Mouse (Mus musculus) intestine, postnatal 0 days (tissue): ENCODE measurements around the gene Atxn2. TPM values are rescaled to one million over a fixed set of nuclear protein-coding genes. Genes with fewer than 3 reads are reported as not detected.
A peak's percentile ranks its signal among the peaks of the same experiment; 100 is the strongest.

Experiments
- ATAC-seq: fragments of 200-750 bp; cut with Nextera tagmentation; 2 replicates; pipeline ENCODE4 v1.8.0; 2017; ENCODE audit warnings: mild to moderate bottlenecking, moderate TSS enrichment, moderate library complexity
- H3K27ac ChIP-seq: fragments of 300-500 bp; sonication (generic); 2 replicates; pipeline ENCODE4 v1.5.1; 2014; ENCODE audit warnings: mild to moderate bottlenecking, low read depth, low read length, moderate library complexity
- H3K27me3 ChIP-seq: fragments of 300-500 bp; sonication (generic); replicated peaks from 2 replicates; pipeline ENCODE4 v1.6.1; 2014; ENCODE audit warnings: low read length, mixed read lengths; ENCODE audit not compliant: control insufficient read depth, insufficient read depth
- H3K36me3 ChIP-seq: fragments of 300-500 bp; sonication (generic); 2 replicates; pipeline ENCODE4 v1.6.1; 2014; ENCODE audit warnings: mild to moderate bottlenecking, moderate library complexity; ENCODE audit not compliant: control insufficient read depth, insufficient read depth
- H3K4me1 ChIP-seq: fragments of 300-500 bp; sonication (generic); replicated peaks from 2 replicates; pipeline ENCODE4 v1.6.1; 2014; ENCODE audit warnings: antibody characterized with exemption, low read length, mixed read lengths; ENCODE audit not compliant: control insufficient read depth, insufficient read depth
- H3K4me2 ChIP-seq: fragments of 300-500 bp; sonication (generic); replicated peaks from 2 replicates; pipeline ENCODE4 v1.6.1; 2014; ENCODE audit warnings: low read depth, mild to moderate bottlenecking, moderate library complexity
- H3K4me3 ChIP-seq: fragments of 300-500 bp; sonication (generic); 2 replicates; pipeline ENCODE4 v1.5.1; 2014; ENCODE audit warnings: low read depth, low read length
- H3K9ac ChIP-seq: fragments of 300-500 bp; sonication (generic); 2 replicates; pipeline ENCODE4 v1.6.1; 2014; ENCODE audit warnings: mild to moderate bottlenecking, low read depth, low read length
- H3K9me3 ChIP-seq: fragments of 300-500 bp; sonication (generic); 2 replicates; pipeline ENCODE4 v1.6.1; 2016; ENCODE audit warnings: mixed run types; ENCODE audit not compliant: control insufficient read depth
- CTCF ChIP-seq: sonication (generic); IDR thresholded peaks from 2 replicates; pipeline ENCODE4 v1.5.1; 2016; ENCODE audit warnings: low read depth, mild to moderate bottlenecking, control low read depth, antibody characterized with exemption, moderate library complexity
- WGBS: fragments of 180-500 bp; shearing (Covaris S2); extraction: QIAGEN DNeasy Blood & Tissue Kit; methylation state at CpG from one replicate; pipeline ENCODE4 v1.1.7; 2014; 5-methylcytosine and 5-hydroxymethylcytosine counted together
- polyA plus RNA-seq: library from polyadenylated mRNA; unstranded; fragments of >200 nt; fragmentation: Nextera tagmentation; extraction: Ambion mirVana; gene quantifications from 2 replicates; pipeline ENCODE4 v1.2.1, GENCODE M21; 2015

Gene Atxn2
- polyA plus RNA-seq, 1 experiment from 2014 or later, result 54.3 TPM

DNA sequence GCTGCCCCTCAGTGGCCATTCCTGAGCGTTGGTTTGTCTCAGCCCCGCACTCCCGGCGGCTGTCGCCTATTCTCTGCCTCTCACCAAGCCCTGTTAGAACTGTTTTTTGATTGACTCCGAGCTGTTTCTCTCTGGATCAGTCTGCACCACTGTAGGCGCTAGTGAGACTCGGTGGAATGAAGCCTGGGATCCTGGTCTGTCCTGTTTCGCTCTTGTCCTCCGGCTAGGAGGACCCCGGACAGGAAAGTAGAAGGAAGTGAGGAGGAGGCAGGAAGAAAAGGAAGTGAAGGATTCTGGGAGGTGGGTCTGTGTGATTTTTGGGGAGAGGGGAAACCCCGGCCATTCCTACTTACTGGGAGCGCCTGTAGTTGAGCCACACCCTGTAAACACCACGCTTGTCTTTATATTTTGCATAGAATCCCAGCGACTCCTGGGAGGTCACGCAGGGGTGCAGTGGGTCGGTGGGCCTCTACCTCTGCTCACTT is 136.9 kb downstream of the Atxn2 start:
- Histone ChIP-seq H3K27ac (peak overlapping the region; percentile 89), H3K4me2 (peak overlapping the region; percentile 78), H3K4me3 (peak overlapping the region; percentile 89), H3K9me3 (no peaks in the 10 kb centered on the region), H3K9ac (peak overlapping the region; percentile 55), H3K4me1 (0 out of 2 replicates have a peak, but pooled peaks cover 5% of the 10 kb centered on the region), H3K36me3 (peaks cover 17% of the 10 kb centered on the region), H3K27me3 (no peaks in the 10 kb centered on the region)
- TF ChIP-seq CTCF, result peak; percentile 64
- under 1% methylated on average over 17 of the region's 17 CpGs for WGBS
- no peak for ATAC-seq

DNA sequence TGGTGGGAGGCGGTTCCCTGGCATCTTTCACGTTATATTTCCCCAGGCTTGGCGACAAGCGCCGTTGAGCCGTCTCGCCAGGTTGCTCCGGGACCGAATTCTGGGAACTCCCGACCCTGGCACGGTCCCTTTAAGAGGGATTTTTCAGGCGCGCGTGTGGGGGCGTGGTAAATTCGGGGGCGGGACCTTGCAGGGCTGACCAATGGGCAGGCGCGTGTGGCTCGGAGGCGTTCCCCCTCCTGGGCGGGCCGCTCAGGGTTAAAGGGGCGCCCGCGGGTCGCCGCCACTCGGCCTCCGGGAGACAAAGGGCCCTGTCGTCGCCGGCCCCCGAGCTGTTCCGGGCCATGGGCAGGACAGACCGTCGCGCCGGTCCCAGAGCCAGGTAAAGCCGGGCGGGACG is 137.6 kb downstream of the Atxn2 start, which contains the start of gene Pheta1:
Gene Pheta1 (plus strand): TSS at position 242 of the 400 bp plus-strand sequence.
- peak within 1 kb of the TSS; percentile 89 for H3K4me3 ChIP-seq
- peak within 1 kb of the TSS; percentile 88 for H3K9ac ChIP-seq
- H3K36me3 ChIP-seq, result peaks cover 24% of the 10 kb centered on the region
- H3K4me1 ChIP-seq, result 0 out of 2 replicates have a peak, but pooled peaks cover 5% of the 10 kb centered on the region
- ATAC-seq, result peak; percentile 76
- peak within 1 kb of the TSS; percentile 89 for H3K27ac ChIP-seq
- no peaks in the 10 kb centered on the region for H3K27me3 ChIP-seq
- no peaks in the 10 kb centered on the region for H3K9me3 ChIP-seq
- WGBS, result under 1% methylated on average over 38 of the region's 42 CpGs
- H3K4me2 ChIP-seq, result peak within 1 kb of the TSS; percentile 78
- TF ChIP-seq CTCF, result peak; percentile 6; the same call in 1 of the 2 replicates

DNA sequence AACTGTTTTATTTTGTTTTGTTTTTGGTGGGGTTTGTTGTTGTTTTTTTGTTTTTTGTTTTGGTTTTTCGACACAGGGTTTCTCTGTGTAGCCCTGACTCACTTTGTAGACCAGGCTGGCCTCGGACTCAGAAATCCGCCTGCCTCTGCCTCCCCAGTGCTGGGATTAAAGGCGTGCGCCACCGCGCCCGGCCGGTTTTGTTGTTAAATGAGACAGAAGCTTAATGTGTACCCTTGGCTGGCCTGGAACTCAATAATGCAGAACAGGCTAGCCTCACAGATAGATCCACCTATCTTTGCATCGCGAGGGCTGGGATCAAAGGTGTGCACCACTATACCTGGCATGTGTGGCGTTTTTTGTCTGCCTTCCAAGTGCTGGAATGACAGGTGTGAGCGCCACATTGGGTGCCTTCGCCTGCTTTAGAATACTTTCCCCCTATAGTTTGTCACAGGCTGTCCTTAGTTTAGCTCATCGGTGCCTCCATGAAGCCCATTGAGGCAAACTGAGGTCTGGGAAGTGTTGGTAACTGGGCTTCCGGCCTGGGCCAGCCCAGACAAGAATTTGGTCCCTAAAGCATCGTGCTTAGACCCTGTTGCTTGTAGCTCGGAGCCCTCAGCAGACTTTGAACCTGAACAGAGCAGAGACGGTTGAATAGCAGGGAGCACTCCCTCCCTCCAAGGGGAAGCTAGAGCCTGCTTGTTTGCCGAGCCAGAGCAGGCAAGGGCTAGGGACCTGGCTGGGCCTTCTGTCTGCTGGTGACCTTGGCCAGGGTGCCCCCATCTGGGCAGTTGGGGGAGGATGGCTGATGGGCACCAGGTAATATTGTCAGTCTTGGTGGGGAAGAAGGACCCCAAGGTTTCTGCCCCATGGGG is 138.6 kb downstream of the Atxn2 start:
- H3K4me2 ChIP-seq, result peak overlapping the region; percentile 78
- H3K9ac ChIP-seq, result peak overlapping the region; percentile 88
- H3K4me1 ChIP-seq, result 0 out of 2 replicates have a peak, but pooled peaks cover 5% of the 10 kb centered on the region
- no peak for TF ChIP-seq CTCF
- peak overlapping the region; percentile 89 for H3K4me3 ChIP-seq
- H3K27ac ChIP-seq, result peak overlapping the region; percentile 89
- H3K9me3 ChIP-seq, result no peaks in the 10 kb centered on the region
- WGBS, result 23% methylated on average over 20 of the region's 20 CpGs
- peak; percentile 25 for ATAC-seq
- H3K36me3 ChIP-seq, result peaks cover 29% of the 10 kb centered on the region
- H3K27me3 ChIP-seq, result no peaks in the 10 kb centered on the region

DNA sequence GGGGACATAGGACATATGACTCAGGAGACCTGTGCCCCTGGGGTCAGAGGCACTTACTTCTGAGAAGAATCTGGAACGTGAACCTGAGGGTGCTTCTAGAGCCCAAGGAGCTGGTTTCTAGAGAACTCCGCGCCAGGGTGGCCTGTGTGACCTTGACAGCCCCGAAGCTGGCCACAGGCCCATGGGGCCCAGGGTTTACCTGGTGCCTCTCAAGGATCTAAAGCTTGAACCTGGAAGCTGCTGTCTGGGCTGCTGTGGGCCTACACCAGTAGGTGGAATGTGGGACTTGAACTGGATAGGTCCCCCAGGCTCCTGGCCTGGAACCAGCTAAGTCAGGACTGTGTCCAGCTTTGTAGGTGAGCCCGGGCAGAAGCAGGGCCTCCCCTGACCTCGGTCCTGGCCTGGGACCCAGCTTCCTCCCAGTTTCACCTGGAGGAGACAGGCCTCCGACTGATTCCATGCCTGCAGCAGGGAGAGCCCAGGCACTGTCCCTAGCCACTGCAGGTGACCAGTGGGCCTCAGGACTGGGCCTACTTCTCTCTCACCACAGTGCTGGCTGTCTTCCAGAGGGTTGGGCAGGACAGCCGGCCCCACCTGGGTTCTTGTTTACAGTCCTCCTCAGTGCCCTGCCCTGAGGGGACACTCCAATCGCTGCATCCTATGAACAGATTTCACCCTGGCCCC is 142.4 kb downstream of the Atxn2 start:
- peak overlapping the region; percentile 88 for H3K27ac ChIP-seq
- no peaks in the 10 kb centered on the region for H3K27me3 ChIP-seq
- ATAC-seq, result peak; percentile 53
- H3K4me3 ChIP-seq, result no peak overlapping the region
- TF ChIP-seq CTCF, result no peak
- WGBS, result 39% methylated on average over 9 of the region's 9 CpGs
- peaks cover 33% of the 10 kb centered on the region for H3K36me3 ChIP-seq
- H3K9ac ChIP-seq, result peak overlapping the region; percentile 22
- H3K4me1 ChIP-seq, result 0 out of 2 replicates have a peak, but pooled peaks cover 7% of the 10 kb centered on the region
- H3K9me3 ChIP-seq, result no peaks in the 10 kb centered on the region
- H3K4me2 ChIP-seq, result peak overlapping the region; percentile 32

DNA sequence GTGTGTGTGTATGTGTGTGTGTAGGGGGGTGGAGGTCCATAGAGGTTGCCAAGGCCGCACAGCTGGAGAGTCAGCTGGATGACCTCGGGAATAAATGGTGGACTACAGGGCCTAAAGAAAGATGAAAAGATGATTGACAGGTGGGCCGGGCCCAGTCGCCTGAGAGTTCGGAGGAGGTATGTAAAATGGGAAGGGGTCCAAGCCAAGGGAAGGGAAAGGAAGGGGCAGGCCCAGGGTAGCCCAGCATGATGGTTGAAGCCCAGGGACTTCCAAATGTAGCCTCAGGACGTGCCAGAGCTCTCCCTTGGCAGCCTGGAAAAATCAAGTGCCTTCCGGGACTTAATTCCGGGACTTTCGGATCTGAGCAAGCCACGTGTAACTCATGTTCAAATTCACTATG is 143.6 kb downstream of the Atxn2 start:
- Histone ChIP-seq H3K9me3 (no peaks in the 10 kb centered on the region), H3K27ac (peak overlapping the region; percentile 88), H3K27me3 (no peaks in the 10 kb centered on the region), H3K36me3 (peaks cover 33% of the 10 kb centered on the region), H3K4me1 (0 out of 2 replicates have a peak, but pooled peaks cover 7% of the 10 kb centered on the region), H3K4me2 (peak overlapping the region; percentile 21; the same call in 1 of the 2 replicates), H3K4me3 (no peak overlapping the region), H3K9ac (no peak overlapping the region)
- no peak for TF ChIP-seq CTCF
- ATAC-seq, result no peak
- 67% methylated on average over 10 of the region's 10 CpGs for WGBS

DNA sequence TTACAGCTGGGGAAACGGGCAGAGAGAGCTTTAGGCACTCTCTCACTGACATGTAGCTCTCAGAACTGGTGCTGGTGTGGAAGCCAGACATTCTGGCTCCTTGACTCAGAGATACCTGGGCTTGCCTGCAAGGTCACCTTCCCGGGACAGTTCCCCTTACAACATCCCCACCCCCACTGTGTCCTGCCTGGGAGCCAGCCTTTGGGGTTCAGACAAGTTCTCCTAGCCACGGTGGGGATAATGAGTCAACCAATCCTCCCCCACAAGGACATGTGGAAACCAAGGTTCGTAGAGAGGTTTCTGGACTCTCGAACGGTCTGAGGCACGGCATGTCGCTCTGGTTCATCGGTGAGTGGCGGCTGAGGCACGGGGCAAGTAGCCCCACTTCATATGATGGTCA is 145.6 kb downstream of the Atxn2 start:
- no peak overlapping the region for H3K4me2 ChIP-seq
- peak; percentile 0; the same call in 1 of the 2 replicates for ATAC-seq
- peak overlapping the region; percentile 88 for H3K27ac ChIP-seq
- no peak overlapping the region for H3K9ac ChIP-seq
- H3K36me3 ChIP-seq, result peaks cover 28% of the 10 kb centered on the region
- no peak overlapping the region for H3K4me3 ChIP-seq
- no peak for TF ChIP-seq CTCF
- no peaks in the 10 kb centered on the region for H3K9me3 ChIP-seq
- WGBS, result 61% methylated on average over 11 of the region's 11 CpGs
- H3K4me1 ChIP-seq, result 0 out of 2 replicates have a peak, but pooled peaks cover 6% of the 10 kb centered on the region
- no peaks in the 10 kb centered on the region for H3K27me3 ChIP-seq
